Mouse (Mus musculus): ENCODE results near the gene Ppp1r9b.

The Ppp1r9b gene

DNA sequence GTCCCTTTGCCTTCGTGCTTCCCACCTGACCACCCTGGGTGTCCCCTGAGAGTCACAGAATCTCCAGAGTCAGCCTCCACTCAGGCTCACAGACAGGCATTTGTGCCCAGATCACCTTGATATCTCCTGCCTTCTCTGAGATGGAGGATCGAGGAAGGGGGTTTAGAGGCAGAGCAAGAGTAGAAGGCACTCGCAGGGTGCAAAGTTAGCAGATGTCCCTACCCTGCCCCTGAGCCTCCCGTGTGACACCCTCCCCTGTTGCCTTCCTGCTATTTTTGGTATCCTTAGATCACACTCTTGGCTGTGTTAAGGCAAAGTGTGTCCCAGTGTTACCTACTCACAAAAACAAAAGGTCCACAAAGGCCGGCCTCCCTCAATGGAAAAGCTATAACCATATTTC is 14.6 kb upstream of the Ppp1r9b start, which contains the start of gene Sgca:
TSS of gene Sgca (minus strand) at position 129 of the 400 bp plus-strand sequence.
- in situ Hi-C loops (cut with MboI, MseI) = no loop called here

DNA sequence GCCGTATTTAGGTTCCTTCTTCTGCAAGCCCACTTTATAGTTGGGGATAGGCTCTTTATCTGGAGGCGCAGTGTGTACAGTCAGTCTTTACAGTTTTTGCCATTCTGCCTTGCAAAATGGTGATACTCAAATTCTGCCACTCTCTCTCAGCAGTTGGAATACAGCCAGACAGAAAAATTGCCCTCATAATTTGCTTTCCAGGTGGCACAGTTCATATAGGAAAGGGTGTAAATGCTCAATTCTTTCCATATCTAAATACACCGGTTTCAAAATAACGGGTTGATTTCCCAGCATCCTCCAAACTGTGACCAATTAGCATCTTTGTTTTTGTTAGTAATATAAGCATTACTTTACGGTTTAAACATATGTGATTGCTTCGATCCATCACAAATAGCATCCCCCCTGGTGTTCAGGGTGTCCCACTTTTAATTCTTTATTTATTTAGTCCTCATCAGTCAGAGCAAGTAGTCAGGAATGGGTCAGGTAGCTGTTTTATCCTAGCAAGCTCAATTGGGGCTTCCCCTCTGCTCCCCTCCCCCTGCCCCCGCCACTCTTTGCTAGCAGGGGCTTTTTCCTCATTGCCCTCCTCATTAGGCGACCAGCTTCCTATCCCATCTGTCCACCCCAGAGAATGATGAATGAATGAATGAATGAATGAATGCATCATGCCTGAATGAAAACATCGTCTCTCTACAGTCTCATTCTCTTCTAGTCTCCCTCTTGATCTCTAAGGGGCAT is 12.5 kb upstream of the Ppp1r9b start:
- in situ Hi-C loops (cut with MboI, MseI) = no loop called here

DNA sequence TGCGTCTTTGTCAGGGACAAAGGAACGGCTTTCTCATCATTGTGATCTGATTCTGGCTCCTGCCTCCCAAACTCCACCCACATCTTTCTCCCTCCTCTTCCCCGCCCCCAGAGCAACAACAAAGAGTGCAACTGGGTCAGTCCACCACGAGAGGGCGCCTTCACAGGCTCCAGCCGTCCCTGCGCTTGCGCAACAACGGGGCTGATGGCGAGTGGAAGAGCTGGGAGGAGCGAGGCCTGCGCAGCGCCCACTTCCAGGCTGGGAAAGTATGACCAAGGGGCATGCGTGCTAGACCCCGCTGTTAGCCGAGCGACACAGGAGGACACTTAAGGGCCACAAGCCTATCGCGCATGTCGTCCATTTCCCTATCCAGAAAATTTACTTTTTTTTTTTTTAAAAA is 11.9 kb upstream of the Ppp1r9b start:
- in situ Hi-C loops (cut with MboI, MseI) = no loop called here

DNA sequence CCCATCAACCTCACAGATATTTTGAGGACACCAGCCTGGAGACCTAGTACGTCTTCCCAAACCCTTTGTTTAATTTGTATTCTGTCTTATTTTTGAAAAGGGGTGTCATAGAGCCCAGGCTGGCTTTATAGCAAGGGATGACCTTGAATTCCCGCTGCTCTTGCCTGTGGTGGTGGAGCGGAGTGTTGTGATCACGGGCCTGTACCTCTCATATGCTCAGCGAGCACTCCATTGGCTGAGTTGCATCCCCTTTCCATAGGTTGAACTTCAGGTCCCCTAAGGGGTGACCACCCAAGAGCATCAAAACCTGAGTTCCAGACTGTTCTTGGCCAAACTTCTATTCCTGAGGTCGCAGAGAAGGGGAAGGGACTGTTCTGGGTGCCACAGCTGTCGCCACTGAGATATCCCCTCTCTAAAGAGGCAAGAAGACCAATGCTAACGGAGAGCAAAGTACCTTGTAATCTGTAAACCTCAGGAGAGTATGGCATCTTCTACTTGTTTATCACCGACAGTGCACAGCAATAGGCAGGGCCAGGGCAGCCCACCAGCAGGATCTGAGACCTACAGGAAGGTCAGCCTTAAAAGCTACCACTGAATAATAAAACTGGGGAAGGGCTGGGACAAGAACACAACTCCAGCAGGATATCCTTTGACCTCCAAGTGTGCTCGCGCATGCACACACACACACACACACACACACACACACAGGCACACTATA is 11.2 kb upstream of the Ppp1r9b start:
- in situ Hi-C loops (cut with MboI, MseI) = no loop called here

DNA sequence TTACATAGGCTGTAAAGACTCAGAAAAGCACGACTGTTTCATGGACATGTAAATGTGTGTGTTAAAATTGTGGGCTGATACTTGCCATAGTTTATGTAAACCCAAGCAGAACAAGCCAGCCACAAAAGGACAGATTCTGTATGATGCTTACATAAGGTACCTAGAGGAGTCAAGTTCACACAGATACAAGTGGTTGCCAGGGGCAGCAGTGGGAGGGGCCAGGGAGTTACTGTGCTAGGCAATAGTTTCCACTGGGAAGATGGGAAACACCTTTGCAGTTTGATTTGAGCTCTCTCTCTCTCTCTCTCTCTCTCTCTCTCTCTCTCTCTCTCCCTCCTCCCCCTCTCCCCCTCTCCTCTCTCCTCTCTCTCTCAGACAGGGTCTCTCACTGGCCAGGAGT is 5.7 kb upstream of the Ppp1r9b start:
- in situ Hi-C loops (cut with MboI, MseI) = no loop called here

DNA sequence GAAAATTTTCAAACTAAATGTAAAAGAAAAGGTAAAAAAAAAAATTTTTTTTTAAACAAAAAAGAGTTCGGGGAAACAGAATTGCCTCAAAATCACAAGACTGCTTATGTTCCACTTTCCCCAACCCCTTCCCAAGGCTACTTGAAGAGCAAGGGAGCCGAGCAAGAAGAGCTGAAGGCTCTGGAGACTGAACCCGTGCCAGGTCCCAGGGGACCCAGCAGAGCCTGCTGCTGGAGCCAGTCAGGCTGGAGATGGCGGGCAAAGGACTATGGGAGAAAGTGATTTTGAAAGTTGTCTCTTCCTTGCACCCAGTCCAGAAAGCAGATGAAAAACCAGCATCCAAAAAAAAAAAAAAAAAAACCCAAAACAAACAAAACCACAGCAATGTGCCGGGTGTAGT is 5.0 kb upstream of the Ppp1r9b start:
- in situ Hi-C loops (cut with MboI, MseI) = no loop called here

DNA sequence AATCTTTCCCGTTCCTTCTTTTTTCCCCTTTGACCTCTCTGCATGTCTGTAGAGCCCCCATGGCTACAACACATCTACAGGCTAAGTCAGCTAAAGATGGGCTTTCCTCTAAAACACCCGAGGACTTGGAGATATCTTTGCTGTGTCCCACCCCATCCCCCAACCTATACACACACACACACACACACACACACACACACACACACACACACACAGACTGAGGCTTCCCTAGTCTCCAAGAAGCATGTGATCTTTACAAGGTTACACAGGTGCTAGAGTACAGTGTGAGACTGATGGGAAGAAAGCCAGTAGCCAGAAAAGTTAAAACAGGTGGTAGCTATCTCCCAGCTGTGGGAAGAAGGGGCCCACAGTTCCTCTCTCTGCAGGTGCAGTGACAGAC is 4.4 kb upstream of the Ppp1r9b start:
- in situ Hi-C loops (cut with MboI, MseI) = no loop called here

DNA sequence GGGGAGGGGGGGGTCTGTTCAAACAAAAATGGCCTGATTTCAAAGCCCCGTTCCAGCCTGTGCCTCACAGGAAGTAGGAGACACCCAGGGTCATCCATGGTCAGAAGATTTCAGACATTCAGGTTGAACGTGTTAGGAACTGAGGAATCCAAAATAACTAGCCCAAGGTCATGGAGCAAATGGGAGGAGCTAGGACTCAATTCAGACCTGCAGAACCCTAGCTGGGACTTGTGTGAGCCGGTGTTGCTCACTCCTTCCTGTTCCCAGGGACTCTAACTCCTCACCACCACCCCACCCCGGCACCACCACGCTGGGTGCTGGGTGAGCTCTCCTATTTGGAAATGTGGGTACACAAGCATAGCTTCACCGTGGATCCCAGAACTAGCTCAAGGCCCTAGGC is 3.5 kb upstream of the Ppp1r9b start:
- in situ Hi-C loops (cut with MboI, MseI) = no loop called here

DNA sequence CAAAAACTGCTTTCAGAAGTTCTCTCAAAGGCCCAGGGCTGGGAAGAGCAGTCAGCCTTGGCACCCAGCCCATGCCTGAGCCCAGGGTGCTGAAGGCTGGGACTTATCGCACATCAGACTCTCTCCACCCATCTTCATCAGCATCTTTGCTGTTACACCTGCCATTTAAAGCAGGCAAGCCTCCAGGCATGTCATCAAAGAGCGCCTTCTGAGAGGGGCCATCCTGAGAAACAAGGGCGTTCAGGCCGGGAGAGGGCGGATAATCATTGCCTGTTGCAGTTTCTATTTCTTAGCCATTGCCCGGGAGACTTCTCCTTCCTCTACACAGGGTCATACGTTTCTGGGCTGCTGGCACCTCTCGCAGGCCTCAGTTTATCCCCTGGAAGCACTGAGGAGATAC is 3.0 kb upstream of the Ppp1r9b start:
- in situ Hi-C loops (cut with MboI, MseI) = no loop called here

DNA sequence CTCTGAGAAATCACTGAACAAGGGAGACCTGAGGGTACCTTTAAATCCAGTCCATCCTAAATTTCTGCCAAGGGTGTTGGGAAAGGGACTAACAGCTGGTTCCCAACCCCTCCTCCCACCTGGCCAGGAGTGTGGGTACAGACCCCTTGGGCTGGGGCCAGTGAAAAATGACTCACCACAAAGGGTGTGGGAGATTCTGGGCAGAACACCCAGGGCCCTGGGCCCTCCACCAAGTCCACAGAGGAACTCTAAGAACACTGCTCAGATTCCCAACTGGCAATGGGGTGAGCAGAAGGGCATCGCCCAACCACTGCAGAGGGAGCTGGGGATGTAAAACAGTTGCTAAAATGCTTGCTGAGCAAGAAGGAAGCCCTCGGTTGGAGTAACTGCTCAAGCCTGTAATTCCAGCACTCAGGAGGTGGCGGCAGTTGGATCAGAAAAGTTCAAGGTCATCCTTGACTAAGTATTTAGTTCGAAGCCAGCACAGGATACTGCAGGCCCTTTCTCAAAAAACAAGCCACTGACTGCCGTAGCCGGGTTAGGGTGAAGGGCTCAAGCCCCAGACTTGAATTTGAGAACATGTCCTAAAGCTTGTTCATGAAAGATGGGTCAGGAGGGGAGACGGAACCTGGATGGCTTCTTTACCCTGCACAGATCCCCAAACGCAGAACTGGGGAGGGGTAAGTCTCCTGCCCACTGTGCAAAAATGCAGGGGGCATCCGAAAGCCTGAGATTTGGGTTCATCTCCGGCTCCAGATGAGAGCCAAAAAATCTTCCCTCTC is 1.9 kb upstream of the Ppp1r9b start:
- in situ Hi-C loops (cut with MboI, MseI) = no loop called here

DNA sequence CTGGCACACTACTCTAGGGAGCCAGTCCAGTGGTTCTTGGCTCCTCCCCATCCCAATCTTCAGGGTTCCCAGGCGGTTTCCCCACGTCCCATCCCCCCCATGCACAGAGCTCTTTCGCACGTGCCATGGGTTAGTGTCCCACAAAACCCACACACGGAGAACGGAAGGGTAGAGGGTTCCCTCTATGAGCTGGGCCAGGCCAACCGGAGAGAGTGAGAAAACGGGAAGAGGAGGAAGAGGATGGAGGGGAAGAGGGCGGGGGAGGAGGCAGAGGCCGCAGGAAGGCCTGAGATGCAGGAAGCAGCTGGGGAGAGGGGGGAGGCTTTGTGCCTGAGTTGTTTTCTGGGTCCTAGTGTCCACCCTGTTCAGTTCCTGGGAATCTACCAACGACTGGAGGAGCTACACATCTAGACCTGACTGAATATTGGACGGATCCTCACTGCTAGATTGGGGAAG is 1.2 kb upstream of the Ppp1r9b start:
- in situ Hi-C loops (cut with MboI, MseI) = no loop called here

DNA sequence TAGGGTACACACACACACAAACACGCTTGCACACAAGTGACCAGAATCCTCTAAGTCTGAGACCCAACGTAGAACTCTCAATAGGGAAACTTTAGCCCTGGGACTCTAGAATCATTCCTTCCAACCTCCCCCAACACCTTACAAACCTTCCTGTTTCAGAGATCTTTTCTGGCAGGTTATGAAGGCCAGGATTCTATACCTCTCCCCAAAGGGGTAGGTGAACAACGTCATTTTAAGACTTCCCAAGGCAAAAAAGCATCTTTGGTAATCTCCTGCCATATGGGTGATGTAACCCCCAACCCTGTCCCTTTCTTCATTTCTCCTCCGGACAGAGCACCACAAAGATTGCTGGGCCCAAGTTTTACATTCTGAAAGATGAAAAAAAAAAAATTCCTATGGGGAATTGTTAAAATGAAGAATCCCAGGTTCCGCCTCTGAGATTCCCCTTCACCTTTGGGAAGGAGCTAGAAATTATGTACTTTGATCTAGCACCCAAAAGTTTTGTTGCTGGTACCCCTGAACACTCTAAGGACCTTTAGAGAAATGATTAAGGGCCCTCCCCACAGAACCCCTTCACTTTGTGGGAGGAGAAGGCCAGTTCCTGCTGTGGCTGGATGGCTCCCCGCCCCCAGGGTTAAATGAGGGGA is 610 bp upstream of the Ppp1r9b start:
- in situ Hi-C loops (cut with MboI, MseI) = no loop called here

DNA sequence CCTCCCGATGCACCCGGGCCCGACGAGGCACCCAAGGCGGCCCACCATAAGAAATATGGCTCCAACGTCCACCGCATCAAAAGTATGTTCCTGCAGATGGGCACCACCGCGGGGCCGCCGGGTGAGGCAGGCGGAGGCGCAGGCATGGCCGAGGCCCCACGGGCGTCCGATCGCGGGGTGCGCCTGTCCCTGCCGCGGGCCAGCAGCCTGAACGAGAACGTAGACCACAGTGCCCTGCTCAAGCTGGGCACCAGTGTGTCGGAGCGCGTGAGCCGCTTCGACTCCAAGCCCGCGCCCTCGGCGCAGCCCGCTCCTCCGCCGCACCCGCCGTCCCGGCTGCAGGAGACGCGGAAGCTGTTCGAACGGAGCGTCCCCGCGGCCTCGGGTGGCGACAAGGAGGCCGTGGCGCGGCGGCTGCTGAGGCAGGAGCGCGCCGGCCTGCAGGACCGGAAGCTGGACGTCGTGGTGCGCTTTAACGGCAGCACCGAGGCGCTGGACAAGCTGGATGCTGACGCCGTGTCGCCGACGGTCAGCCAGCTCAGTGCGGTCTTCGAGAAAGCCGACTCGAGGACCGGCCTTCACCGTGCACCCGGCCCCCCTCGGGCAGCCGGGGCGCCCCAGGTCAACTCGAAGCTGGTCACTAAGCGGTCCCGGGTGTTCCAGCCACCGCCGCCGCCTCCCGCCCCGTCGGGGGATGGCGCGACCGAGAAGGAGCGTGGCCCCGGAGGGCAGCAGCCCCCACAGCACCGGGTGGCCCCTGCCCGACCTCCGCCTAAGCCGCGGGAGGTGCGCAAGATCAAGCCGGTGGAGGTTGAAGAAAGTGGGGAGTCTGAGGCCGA is 1.0 kb downstream of the Ppp1r9b start:
- in situ Hi-C loops (cut with MboI, MseI) = no loop called here

DNA sequence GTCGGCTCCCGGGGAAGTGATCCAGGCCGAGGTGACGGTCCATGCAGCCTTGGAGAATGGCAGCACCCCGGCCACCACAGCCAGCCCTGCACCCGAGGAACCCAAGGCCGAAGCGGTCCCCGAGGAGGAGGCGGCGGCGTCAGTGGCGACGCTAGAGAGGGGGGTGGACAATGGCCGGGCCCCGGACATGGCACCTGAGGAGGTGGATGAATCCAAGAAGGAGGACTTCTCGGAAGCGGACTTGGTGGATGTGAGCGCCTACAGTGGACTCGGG is 1.6 kb downstream of the Ppp1r9b start:
- in situ Hi-C loops (cut with MboI, MseI) = no loop called here

DNA sequence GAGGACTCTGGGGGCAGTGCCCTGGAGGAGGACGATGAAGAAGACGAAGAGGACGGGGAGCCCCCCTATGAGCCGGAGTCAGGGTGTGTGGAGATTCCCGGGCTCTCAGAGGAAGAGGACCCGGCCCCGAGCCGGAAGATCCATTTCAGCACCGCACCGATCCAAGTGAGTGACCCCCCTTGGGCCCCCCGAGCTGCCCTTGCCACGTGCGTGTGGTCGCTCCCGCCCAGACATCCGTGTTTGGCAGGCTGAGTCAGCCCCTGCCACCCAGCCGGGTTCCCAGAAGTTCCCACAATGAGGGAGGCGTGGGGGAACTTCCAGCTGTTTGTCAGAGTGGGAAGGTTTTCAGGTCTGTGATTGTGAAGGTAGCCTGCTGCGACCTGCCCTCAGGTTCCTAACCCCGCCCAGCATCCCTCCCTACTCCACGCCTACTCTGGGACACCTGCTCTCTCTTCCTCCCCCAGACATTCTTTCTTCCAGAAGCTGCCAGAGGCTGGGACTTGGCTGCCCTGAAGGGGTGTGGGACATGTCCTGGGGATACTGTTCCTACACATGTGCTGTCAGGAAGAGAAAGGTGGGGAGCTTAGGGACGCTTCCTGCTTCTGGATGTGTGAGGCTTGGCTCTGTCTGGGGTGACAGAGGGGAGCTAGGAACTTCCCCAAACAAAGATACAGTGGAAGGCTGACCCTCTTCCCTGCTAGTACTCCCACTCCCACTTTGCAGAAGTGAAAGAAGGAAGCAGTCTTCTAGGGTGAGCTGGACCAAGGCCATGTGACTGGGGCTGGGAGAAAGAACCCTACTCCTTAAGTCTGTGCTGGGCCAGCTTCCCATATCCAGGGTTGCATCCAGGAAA is 2.1 kb downstream of the Ppp1r9b start:
- in situ Hi-C loops (cut with MboI, MseI) = no loop called here

DNA sequence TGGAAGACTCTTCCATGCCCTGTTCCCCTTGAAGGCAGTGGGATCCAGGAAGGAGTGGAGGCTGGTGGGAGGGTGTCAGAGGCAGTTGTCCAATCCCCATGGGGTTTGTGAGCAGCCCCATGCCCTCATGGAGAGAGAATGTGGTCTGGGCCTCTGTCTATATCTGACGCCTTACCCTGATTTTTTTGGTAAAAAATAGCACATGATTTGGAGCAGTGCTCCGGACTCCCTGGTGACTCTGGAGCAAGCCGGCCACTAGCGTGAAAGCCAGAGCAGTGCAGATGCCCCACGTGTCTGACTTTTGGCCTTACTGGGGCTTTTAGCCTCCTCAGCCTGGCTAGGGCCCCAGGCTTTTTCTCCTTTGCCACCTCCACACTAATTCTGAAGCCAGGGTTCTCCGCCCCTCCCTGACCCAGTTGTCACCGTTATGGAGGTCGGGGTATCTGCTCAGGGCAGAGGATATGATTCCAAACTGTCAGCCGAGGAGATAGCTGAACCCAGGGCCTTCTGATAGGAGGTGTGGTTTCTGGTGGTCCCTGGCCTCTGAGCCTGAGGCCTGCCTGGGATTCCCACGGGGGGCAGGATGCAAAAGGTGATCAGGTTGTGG is 3.5 kb downstream of the Ppp1r9b start:
- in situ Hi-C loops (cut with MboI, MseI) = no loop called here

DNA sequence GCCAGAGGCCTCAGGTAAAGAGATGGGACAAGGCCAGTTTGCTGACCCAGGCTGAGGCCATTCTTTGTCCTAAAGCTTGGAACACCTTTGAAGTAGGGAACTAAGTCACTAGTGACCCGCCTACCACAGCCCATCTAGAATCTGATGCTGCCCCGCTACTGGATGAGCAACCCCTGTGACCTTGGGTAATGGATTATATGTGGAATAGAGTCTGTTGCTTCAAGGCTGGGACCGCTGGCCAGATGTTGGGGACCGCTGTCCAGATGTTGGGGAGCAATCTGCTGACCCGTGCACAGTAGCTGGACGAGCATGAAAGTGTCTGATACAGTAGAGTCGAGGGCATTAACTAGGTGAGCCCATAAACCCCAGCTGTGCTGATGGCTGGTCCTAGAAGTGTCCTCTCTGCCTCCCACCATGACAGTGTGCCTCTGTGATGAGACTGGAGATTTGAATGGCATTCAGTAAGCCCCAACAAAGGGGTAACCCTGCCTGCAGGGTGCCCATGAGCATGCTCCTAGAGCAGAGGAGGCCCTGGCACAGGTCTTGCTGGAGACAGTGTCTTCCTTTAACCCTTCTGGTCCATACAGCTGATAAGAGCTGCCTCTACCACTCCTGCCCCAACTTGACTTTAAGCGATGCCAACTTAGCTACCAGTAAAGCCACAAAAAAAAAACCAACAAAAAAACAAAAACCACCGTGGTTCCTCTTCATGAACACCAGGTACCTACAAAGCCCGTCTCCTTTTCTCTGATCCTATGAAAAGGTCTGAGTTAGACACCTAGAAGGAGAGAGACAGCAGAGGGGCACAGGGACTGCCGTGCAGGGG is 4.3 kb downstream of the Ppp1r9b start:
- in situ Hi-C loops (cut with MboI, MseI) = no loop called here

DNA sequence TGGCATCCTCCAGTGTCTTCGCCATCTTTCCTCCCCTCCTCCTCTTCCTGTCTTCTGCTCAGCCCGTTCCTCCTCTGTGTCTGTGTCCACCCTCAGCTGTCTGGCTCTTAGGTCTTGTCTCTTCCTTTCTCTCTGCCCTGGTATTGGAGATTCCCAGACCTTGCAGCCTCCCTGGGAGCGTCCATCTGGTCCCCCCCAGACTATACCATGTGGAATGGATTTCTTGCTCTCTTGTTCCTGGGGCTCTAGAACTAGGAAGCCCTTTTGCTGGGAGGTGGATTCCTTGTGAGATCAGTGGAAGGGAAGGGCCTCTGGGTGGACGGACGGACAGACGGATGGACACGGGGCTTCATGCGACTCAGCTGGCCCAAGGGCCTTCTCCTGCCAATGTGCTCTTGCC is 5.3 kb downstream of the Ppp1r9b start:
- in situ Hi-C loops (cut with MboI, MseI) = no loop called here

DNA sequence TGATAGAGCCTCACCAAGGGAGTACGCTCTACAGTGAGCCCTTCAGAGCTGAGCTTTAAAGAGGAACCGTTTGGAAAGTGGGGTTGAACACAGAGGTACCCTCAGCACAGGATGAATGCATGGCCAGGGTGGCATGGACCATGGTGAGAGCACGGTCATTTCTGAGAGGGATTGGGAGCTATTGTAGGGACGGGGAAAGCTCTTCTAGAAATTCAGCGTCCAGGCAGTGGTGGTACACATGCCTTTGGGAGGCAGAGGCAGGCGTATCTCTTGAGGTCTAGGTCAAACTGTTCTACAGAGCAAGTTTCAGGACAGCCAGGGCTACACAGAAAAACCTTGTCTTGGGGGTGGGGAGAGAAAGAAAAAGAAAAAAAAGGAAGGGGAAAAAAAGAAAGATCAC is 6.1 kb downstream of the Ppp1r9b start:
- in situ Hi-C loops (cut with MboI, MseI) = no loop called here
